Mouse (Mus musculus): ENCODE data around the gene Bloc1s1.

GRCm38 (mm10) chr10:128910066-128910841, 13.6 kb downstream of the Bloc1s1 start:
- TF ChIP-seq CTCF (IDR thresholded peaks at IDR 0.05; ENCODE audit: low read depth, low read length) = no peak
- no peak for TF ChIP-seq POLR2A (IDR thresholded peaks at IDR 0.05; ENCODE audit: borderline replicate concordance, low read depth, low read length)
